Mouse (Mus musculus) limb, embryonic 10.5 days (tissue): Measurements from ENCODE around the gene Gse1. TPM values are rescaled to one million over a fixed set of nuclear protein-coding genes. Genes with fewer than 3 reads are reported as not detected.
A peak's percentile ranks its signal among the peaks of the same experiment; 100 is the strongest.

Experiments used
- DNase-seq: peaks from one replicate; pipeline ENCODE4 v3.0.0-alpha.2; 2017; ENCODE audit warnings: low spot score
- H3K27ac ChIP-seq: fragments of 300-500 bp; sonication (generic); 2 replicates; pipeline ENCODE4 v1.5.1; 2016; ENCODE audit warnings: mild to moderate bottlenecking
- H3K27me3 ChIP-seq: fragments of 300-500 bp; sonication (generic); 2 replicates; pipeline ENCODE4 v1.6.1; 2016; ENCODE audit warnings: low read depth, mild to moderate bottlenecking; ENCODE audit not compliant: poor library complexity, severe bottlenecking
- H3K36me3 ChIP-seq: fragments of 300-500 bp; sonication (generic); 2 replicates; pipeline ENCODE4 v1.6.1; 2016; ENCODE audit warnings: mild to moderate bottlenecking, moderate library complexity
- H3K4me1 ChIP-seq: fragments of 300-500 bp; sonication (generic); 2 replicates; pipeline ENCODE4 v1.6.1; 2016
- H3K4me3 ChIP-seq: fragments of 300-500 bp; sonication (generic); 2 replicates; pipeline ENCODE4 v1.5.1; 2016; ENCODE audit warnings: mild to moderate bottlenecking, moderate library complexity
- H3K9me3 ChIP-seq: fragments of 300-500 bp; sonication (generic); replicated peaks from 2 replicates; pipeline ENCODE4 v1.6.1; 2016; ENCODE audit warnings: mild to moderate bottlenecking
- WGBS: fragments of 180-500 bp; shearing (Covaris S2); methylation state at CpG from one replicate; pipeline ENCODE4 v1.1.7; 2016; 5-methylcytosine and 5-hydroxymethylcytosine counted together
- polyA plus RNA-seq: library from polyadenylated mRNA; unstranded; fragments of >200 nt; fragmentation: Nextera tagmentation; extraction: Ambion mirVana; gene quantifications from 2 replicates; pipeline ENCODE4 v1.2.1, GENCODE M21; 2016

Gse1 gene
- polyA plus RNA-seq, 1 experiment from 2014 or later, result 6.7 TPM

DNA sequence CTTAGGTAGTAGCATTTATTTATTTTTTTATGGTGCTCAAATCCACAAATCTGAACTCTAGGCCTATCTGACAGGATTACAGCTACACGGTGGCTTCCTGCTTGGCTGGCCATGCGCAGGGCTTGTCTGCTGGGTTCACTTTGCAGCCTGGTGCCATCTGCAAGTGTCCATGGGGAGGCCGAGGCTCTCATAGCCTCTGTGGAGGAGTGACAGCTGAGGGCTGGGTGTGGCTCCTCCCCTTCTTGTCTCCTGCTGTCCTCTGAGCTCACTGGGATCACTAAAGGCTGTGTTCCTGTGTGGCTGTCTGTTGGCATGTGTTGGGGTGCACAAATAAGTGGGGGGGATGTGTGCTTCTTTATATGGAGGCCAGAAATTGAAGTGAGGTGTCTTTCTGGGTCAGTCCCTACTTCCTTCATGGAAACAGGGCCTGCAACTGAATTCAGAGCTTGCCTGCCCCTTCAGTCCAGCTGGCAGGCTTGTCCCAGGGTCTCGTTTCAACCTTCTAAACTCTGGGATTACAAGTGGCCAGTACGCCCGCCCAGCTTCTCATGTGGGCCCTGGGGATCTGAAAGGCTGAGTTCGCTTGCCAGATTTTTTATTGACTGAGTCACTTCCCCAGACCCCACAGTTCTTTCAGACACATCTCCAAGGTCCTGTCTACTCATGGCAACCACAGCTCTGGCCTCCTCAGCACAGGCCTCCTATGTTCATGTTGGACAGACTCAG lies 12.7 kb upstream of the Gse1 start:
- H3K27ac ChIP-seq, result peak overlapping the region; percentile 72
- no peaks in the 10 kb centered on the region for H3K9me3 ChIP-seq
- H3K4me3 ChIP-seq, result no peak overlapping the region
- WGBS, result 43% methylated on average over 7 of the region's 7 CpGs
- H3K27me3 ChIP-seq, result peaks cover 9% of the 10 kb centered on the region
- H3K36me3 ChIP-seq, result no peaks in the 10 kb centered on the region
- no peak for DNase-seq
- H3K4me1 ChIP-seq, result peaks cover 83% of the 10 kb centered on the region

DNA sequence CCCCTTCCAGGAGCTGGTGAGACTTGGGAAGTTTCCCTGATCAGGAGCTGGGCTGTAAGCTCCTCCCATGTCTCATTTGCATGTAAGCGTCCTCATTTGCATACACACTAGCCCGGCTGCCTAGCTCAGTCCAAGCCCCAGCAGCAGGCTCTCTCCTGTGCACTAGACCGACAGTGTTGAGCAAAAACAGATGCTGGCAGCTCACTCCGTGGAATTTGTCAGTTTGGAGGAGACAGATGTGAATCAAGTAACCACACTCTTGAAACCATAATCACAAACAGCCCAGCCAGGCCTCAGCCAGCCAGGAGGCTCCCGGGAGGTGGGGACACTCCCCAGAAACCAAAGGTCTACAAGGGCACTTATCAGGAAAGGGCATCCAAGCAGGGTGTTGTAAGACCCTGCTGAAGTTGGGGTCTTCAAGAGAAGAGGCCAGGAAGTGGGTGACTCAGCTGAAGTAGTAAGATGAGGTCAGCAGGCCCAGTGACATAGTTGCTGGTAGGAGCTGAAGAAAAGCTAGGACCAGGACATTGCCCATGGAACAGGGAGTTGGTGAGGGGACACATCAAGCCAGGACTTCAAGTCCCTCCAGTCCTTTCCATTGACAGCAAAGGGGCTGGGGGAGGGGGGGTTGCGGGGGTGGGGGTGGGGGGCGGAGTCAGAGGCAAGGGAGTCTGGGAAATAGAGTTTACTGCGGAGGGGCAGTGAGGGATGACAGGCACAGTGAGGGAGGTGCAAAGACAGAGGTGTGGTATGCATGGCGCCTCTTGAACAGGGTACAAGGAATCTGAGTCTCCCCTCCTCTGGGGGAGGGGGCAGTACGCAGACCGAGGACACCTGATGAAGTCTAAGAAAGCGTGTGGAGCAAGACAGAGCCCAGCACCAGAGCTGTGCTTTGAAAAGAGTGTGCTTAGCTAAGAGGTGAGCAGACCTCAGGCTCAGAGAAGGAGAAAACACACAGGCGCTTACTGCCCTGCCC lies 11.1 kb upstream of the Gse1 start:
- peaks cover 84% of the 10 kb centered on the region for H3K4me1 ChIP-seq
- no peaks in the 10 kb centered on the region for H3K36me3 ChIP-seq
- peak overlapping the region; percentile 85 for H3K27ac ChIP-seq
- H3K9me3 ChIP-seq, result no peaks in the 10 kb centered on the region
- DNase-seq, result peak; percentile 86
- 10% methylated on average over 13 of the region's 13 CpGs for WGBS
- H3K4me3 ChIP-seq, result peak overlapping the region; percentile 22
- peaks cover 3% of the 10 kb centered on the region; the same call in 1 of the 2 replicates for H3K27me3 ChIP-seq

DNA sequence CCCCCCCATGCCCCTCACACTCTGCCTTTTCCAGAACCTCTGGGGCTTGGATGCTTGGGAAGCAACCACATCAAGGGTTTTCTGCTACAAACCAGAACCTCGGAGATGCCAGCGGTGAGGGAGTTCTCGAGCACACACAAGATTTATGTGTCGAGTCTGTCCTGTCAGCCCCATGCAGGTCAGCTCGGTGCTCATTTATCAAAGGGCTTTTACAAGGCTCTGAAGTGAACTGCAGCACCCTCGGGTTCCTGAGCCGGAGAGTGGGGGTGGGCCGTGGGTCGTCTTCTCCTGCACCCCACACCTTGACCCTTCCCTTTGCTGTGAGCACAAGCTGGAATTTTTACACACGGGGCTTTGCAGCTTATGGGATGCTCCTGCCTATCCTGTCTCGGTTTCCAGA lies 5.7 kb upstream of the Gse1 start:
- Histone ChIP-seq H3K4me3 (no peak overlapping the region), H3K4me1 (peaks cover 94% of the 10 kb centered on the region), H3K36me3 (no peaks in the 10 kb centered on the region), H3K27me3 (peaks cover 5% of the 10 kb centered on the region; the same call in 1 of the 2 replicates), H3K27ac (peak overlapping the region; percentile 37), H3K9me3 (no peaks in the 10 kb centered on the region)
- 17% methylated on average over 11 of the region's 11 CpGs for WGBS
- DNase-seq, result no peak

DNA sequence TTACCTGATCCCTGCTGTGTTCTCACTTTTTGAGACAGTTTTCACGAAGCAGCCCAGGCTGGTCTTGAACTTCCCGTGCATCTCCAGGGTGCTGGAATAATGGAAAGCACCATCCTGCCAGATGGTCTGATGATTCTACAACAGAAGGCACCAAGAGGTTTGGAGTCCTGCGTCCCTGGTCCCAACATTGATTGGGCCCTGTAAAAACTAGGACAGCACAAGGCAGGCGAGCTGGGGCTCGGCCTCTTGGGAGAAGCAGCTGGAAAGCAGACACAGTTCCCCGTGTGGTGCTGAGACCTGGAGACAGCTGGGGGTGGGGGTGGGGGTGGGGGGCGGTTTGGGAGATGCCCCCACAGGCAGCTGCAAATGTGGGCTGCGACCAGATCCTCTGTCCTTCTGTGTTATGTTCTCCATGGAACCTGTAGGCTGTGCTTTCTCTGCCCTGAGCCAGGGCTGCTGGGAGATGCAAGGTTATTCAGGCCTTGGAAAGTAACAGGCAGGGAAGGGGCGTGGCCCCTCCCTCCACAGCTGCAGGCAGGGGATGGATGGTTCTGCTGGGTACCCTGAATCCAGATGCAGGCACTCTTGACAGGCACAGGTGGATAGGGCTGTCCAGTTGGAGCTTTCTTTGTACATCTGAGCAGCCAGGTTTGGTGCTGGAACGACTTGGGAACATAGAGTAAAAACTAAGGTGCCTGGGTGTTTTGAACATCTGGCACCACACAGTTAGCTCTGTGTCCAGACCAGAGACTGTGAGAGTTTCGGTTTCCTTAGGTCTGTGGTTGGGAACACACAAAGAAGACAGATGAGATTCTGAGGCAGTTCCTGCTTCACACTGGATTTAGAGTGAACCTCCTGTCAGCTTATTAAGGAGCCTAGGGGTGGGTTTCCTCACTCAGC lies 3.5 kb upstream of the Gse1 start:
- peak overlapping the region; percentile 72 for H3K27ac ChIP-seq
- DNase-seq, result peak; percentile 55
- H3K9me3 ChIP-seq, result no peaks in the 10 kb centered on the region
- 38% methylated on average over 11 of the region's 11 CpGs for WGBS
- no peaks in the 10 kb centered on the region for H3K36me3 ChIP-seq
- peaks cover 16% of the 10 kb centered on the region for H3K27me3 ChIP-seq
- H3K4me3 ChIP-seq, result no peak overlapping the region
- peaks cover 91% of the 10 kb centered on the region for H3K4me1 ChIP-seq

DNA sequence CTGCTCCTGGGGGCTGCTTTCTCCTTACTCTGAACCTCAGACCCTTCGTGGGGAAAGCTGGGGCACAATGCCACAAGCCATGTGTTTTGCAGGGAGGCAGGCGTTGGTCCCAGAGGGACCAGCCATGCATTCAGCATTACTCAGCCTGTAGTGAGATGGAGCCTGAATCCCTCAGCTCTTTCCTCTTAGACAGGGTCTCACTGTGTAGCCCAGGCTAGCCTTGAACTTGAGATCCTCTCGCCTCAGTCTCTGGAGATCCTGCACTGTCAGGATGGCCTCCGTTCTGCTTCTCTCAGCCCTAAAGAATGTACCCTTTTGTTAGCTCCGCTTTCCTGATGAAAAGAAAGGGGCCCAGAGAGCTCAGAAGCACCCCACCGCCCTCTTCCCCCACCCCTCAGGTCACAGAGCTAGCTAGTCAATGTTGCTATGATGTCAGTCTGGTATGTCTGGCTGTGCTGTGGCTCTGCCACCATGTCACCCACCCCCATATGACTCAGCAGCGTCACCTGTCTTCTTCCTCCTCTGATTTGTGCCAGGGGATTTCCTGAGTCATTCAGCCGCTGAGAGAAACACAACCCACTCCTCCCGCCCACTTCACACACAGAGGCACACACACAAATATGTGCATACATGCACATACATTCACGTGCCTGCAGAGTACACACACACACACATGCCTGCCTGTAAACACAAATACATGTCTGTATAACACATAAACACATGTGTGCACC lies 2.7 kb upstream of the Gse1 start:
- 70% methylated on average over 10 of the region's 10 CpGs for WGBS
- H3K4me1 ChIP-seq, result peaks cover 91% of the 10 kb centered on the region
- H3K27ac ChIP-seq, result peak overlapping the region; percentile 72
- DNase-seq, result no peak
- no peak overlapping the region for H3K4me3 ChIP-seq
- no peaks in the 10 kb centered on the region for H3K9me3 ChIP-seq
- peaks cover 22% of the 10 kb centered on the region for H3K27me3 ChIP-seq
- H3K36me3 ChIP-seq, result no peaks in the 10 kb centered on the region

DNA sequence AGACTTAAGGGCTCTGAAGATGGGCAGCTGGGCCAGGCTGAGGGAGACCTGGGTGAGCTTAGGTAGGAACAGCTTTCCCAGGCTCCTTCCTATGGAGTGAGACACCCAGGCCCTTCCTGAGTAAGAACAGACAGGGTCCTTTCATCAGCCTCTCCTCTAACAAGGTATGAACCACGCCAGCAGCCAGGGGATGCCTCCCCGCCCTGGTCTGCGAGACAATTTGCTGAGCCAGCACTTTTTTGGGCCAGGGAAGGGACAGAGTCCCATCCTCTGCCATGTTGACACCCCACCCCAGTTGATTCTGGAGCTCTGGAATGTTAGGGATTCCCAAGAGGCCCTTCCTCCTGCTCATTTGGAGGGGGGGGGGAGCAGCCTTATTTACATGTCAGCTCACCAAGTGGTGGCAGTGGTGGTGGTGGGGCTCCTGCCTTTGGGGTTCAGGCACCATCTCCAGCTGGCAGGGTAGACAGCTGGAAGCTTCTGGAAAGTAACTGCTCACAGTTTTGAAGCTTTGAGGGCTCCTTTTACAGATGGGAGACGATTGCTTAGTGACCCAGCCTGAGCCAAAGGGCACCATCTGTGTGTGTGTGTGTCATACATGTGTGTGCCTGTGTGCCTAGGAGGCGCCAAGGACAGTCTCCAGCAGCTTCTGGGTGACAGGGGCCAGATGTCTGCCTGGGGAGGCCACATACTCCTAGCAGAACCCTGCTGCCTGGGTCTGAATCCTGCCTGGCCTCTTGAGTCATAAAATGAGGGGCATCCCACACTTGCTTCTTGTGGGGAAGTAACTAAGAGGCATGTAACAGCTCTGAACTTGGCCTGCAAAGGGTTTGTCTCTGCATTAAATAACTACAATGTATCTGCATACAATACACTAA lies 1.3 kb upstream of the Gse1 start:
- H3K27ac ChIP-seq, result peak overlapping the region; percentile 88
- peaks cover 92% of the 10 kb centered on the region for H3K4me1 ChIP-seq
- no peaks in the 10 kb centered on the region for H3K9me3 ChIP-seq
- 40% methylated on average over 5 of the region's 5 CpGs for WGBS
- peak overlapping the region; percentile 76 for H3K4me3 ChIP-seq
- peak; percentile 32 for DNase-seq
- H3K36me3 ChIP-seq, result no peaks in the 10 kb centered on the region
- H3K27me3 ChIP-seq, result peaks cover 25% of the 10 kb centered on the region

DNA sequence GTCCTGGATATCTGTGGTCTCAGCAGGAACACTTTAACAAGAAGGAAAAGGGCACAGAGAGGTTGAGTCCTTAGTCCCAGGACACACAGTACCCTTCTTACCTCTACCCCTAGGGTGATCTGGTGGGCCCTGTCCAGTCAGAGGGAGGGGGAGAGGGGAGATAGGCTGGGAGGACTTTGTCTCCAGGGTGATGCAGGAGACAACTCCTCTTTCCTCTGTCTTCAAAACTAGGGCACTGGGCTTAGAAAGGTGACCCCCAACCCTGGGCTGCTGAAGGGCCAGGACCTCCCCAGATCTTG lies 729 bp upstream of the Gse1 start:
- no peak for DNase-seq
- Histone ChIP-seq H3K27me3 (peaks cover 25% of the 10 kb centered on the region), H3K27ac (peak overlapping the region; percentile 88), H3K4me3 (peak overlapping the region; percentile 76), H3K36me3 (no peaks in the 10 kb centered on the region), H3K4me1 (peaks cover 92% of the 10 kb centered on the region), H3K9me3 (no peaks in the 10 kb centered on the region)

DNA sequence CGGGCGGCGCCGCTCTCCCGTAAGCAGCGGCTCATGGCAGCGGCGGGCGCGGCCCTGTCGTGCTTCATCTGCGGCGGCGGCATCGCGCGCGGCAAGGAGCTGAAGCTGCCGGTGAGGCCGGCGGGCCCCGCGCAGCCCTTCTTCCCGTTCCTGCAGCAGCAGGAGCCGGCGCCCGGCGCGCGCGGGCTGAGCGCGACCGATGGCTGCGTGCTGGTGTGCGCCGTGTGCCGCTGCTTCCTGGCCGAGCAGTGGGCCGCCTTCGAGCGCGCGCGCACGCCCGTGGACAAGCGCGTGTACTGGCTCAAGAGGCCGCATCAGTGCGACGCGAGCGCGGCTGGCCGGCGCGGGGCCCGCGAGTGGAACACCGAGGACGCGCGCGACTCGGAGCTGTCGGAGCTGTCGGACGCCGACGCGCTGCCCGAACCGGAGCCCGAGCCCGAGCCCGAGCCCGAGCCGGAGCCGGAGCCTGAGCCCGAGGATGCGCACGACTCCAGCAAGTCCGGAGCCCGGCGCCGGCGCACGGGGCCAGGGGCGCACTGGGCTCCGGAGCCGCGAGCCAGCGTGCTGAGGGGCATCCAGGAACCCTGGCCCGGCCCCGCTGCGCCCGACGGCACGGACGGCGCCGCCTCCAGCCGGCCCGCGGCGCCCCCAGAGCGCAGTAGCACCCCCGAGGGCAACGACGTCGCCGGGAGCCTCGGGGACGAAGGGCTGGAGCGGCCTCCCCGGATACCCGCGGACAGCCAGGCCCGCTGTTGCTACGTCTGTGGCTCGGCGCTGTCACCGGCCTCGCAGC lies 721 bp downstream of the Gse1 start:
- Histone ChIP-seq H3K4me1 (peaks cover 95% of the 10 kb centered on the region), H3K27me3 (peaks cover 27% of the 10 kb centered on the region), H3K27ac (peak overlapping the region; percentile 88), H3K36me3 (no peaks in the 10 kb centered on the region), H3K4me3 (peak overlapping the region; percentile 76), H3K9me3 (no peaks in the 10 kb centered on the region)
- 2% methylated on average over 116 of the region's 125 CpGs for WGBS
- DNase-seq, result peak; percentile 69

DNA sequence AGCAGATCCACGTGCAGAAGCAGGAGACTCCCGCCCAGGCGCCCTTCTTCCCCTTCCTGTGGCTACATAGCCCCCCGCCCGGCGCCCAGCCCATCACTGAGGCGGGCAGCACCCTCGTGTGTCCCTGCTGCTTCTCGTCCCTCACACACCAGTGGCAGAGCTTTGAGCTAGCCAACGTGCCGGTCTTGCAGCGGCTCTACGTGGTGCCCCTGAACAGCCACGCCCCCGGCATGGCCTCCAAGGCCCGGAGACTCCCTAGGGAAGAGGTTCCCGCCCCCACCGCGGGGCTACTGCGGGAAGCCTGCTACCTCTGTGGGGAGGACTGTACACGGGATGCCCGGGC lies 1.3 kb downstream of the Gse1 start:
- Histone ChIP-seq H3K9me3 (no peaks in the 10 kb centered on the region), H3K4me3 (peak overlapping the region; percentile 76), H3K36me3 (peaks cover 4% of the 10 kb centered on the region), H3K27me3 (peaks cover 27% of the 10 kb centered on the region), H3K4me1 (peaks cover 95% of the 10 kb centered on the region), H3K27ac (peak overlapping the region; percentile 88)
- DNase-seq, result peak; percentile 76
- WGBS, result 0% methylated on average over 22 of the region's 22 CpGs

DNA sequence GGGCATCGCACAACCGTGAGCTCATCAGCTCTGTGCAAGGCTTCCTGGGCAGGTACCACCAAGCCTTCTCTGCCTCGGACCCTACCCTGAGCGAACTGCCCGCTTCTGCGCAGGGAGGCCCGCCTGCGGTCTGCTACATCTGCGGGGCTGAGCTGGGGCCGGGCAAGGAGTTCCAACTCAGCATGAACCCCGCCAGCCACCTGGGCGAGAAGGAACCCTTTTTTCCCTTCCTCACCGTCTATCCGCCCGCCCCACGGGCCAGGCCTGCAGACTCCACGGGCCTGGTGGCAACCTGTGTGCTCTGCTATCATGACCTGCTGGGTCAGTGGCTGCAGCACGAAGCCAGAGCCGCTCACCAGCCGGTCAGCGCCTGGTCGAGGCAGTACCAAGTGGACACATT lies 1.8 kb downstream of the Gse1 start:
- H3K9me3 ChIP-seq, result no peaks in the 10 kb centered on the region
- peaks cover 9% of the 10 kb centered on the region for H3K36me3 ChIP-seq
- WGBS, result 5% methylated on average over 22 of the region's 22 CpGs
- DNase-seq, result peak; percentile 64
- H3K4me3 ChIP-seq, result peak overlapping the region; percentile 76
- peaks cover 27% of the 10 kb centered on the region for H3K27me3 ChIP-seq
- peak overlapping the region; percentile 88 for H3K27ac ChIP-seq
- peaks cover 95% of the 10 kb centered on the region for H3K4me1 ChIP-seq
